Mouse (Mus musculus): Measurements from ENCODE around the gene Colq.

Colq gene

DNA sequence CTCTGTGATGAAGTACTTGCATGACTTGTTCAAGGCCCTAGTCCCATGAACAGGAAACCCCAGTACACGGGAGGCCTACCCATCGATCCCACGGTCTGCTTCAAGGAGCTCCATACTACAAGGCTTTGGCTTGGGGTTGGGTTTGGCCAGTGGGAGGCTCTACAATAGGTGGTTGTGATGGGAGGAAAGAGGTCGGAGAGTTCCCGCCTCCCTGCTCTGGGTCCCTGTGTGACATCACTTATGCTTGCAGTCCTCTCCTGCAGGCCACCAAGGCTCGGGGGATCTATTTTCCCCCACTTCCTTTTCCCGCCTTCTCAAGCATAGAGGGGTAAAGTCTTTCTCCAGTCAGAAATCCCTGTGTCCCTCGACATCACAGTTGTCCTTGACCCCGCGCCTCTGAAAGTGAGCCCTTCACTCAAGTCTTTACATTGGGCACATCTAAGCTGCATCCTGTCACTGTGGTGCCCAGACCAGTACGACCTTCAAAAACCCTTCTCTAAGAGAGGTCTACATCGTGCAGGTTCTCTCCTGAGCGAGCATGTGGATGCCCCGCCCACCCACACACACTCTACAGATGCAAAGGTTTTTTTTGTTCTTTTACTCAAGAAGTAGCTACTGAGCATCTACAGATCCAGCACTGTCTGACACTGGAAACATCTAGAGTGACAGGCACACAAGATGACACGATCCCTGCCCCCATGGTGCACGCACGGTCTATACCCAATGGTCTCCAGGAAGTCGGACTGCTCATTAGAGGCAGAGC lies 16.1 kb downstream of the Colq start:
- no peak for DNase-seq (ENCODE audit: low read depth, low spot score)

GRCm38 (mm10) chr14:31572561-31573175 lies 18.5 kb downstream of the Colq start:
- no peak for DNase-seq (ENCODE audit: low read depth, low spot score)

- DNase-seq (ENCODE audit: low read depth, low spot score) = no peak
Observed at GRCm38 (mm10) chr14:31571419-31571818, 19.7 kb downstream of the Colq start.

- DNase-seq (ENCODE audit: low read depth, low spot score) = no peak
Observed at GRCm38 (mm10) chr14:31570131-31570951, 20.8 kb downstream of the Colq start.

GRCm38 (mm10) chr14:31569151-31569631 lies 22.0 kb downstream of the Colq start:
- no peak for DNase-seq (ENCODE audit: low read depth, low spot score)

GRCm38 (mm10) chr14:31565478-31566212 lies 25.5 kb downstream of the Colq start:
- no peak for DNase-seq (ENCODE audit: low read depth, low spot score)

DNA sequence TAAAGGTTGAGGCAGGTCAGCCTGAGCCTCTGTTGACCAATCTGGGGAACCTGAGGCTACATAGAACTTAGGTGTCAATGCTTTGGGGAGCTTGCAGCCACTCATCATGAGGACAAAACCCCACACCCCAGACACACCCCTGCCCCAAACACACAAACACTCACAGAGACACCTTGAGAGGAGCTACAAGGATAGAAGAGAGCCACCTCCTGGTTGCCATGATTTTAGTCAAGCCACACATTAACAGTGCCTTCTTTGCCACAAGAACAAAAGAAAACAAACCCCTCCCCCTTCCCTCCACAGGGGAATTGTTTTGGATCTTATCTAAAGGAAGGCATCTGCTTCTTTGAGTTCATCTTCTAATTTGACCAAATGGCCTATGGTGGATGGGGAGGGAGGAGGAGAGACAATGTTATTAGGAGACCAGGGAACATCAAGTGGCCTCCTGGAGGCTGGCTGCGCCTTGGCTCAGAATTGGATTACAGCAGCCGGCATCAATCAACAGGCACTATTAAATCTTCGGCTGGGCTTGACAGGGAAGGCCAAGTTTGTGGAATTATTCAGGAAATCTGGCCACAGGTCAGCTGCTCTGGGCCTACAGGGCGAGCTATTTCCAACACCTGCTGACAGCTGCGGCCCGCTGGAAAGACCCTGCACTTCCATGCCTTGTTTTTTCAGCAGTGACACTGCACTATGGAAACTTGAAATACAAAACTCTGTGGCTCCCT lies 26.5 kb downstream of the Colq start:
- DNase-seq (ENCODE audit: low read depth, low spot score) = no peak

DNA sequence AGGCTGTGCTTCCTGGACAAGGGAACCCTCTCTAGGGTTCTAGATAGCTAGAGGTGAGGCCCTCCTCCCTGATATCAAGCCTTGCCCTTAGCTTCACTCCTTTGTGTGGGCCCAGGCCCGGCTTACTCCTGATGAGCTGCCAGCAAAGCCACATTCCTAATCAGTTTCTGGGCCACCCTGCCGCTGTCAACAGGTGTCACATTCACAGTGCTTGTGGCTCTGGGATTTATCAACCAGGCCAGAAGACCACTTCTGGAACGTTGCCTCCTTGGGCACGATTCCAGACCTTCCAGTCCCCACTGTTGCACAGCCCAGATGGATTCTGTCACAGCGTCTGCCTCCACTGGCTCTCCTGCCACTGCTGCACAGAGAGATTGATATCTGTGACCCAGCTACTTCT lies 30.3 kb downstream of the Colq start:
- DNase-seq (ENCODE audit: low read depth, low spot score) = no peak

DNA sequence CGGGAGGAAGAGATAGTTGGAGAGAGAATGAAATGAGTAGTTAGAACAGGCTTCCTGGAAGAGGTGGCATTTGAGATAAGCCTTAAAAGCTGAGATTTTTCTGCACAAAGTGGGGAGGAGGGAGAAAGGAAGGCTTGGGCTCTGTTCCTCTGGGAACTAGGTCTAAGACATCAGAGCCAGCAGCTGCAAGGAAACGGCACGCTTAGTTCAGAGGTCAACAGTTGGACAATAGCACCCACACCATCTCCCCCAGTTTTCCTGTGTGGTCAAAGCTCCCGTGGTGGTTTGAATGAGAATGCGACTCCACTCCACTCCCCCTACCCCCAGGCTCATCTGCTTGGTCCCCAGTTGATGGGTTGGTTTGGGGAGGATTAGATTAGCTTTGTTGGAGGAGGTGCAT lies 31.9 kb downstream of the Colq start:
- DNase-seq (ENCODE audit: low read depth, low spot score) = no peak

GRCm38 (mm10) chr14:31557784-31558183 lies 33.4 kb downstream of the Colq start:
- DNase-seq (ENCODE audit: low read depth, low spot score) = no peak

DNA sequence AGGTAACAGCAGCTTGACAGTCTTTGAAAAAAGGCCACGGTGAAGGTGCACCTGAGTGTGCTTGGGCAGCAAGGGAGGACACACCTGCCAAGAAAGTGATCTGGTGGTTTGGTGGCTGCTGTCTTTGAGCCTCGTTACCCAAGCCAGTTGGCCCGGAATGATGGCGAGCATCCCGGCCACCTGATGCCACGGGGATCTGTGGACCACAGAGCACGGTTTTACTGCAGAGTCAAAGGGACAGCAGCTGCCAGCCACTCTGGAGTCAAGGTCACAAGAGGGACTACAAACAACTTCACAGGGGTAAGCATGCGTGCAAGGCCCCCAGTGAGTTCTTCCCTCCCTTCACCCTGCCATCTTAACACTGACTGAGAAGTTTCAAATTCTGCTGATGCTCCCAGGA lies 33.9 kb downstream of the Colq start:
- DNase-seq (ENCODE audit: low read depth, low spot score) = no peak

DNA sequence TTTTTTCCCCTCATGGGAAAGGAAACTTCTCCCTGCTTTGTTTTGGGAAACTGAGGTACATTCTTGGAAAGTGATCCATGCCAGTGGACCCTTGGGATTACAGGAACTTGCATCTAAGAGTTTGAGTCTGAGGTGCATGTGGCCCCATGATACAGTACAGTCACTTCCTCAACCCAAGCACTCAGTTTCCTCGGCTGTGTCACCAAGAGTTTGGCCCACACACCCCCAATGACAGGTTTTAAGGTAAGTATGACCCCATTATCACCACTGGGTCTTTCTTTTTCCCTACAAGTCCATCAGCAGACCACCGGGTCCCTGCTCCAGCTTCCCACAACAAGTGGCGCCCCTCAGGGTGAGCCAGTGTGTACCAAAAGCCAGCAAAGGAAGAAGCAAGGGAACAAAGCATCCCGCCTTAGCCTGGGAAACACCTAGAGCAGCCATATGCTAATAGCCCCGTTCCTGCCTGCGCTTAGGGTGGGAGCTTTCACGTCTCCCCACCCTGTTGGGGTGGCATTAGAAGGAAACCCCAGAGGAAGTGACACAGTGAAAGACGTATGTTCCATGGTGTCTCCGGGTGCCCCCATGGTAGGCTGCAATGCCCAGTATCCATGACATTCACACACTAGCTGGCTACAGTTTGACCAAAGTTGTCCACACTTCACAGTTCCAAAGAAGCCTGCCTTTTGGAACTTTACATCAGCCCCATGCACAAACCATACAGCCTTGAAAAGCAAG lies 34.5 kb downstream of the Colq start:
- no peak for DNase-seq (ENCODE audit: low read depth, low spot score)

DNA sequence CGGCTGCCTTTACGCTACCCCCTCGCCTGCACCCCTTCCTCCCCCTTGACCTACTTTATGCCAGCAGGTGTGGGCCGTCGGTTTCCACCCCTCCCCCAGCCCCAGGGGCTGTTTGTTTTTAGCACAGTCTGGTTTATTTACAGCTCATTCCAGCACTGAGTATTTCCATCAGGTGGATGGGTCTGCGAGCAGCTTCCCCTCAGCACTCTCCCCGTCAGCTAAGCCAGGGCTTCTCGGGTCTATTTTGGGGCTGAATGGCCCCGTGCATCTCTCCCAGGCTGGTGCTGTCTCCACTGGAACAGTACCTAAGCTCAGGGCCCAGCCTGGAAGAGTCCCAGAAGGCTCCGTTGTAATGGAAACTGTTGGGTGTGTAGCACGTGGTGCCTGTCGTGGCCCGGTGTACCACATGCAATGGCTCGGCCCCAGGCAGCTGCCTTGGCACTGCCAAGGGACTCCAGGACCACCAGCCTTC lies 35.1 kb downstream of the Colq start:
- no peak for DNase-seq (ENCODE audit: low read depth, low spot score)

GRCm38 (mm10) chr14:31555021-31555420 lies 36.1 kb downstream of the Colq start:
- no peak for DNase-seq (ENCODE audit: low read depth, low spot score)

GRCm38 (mm10) chr14:31543885-31544442 lies 47.2 kb downstream of the Colq start:
- no peak for DNase-seq (ENCODE audit: low read depth, low spot score)

DNA sequence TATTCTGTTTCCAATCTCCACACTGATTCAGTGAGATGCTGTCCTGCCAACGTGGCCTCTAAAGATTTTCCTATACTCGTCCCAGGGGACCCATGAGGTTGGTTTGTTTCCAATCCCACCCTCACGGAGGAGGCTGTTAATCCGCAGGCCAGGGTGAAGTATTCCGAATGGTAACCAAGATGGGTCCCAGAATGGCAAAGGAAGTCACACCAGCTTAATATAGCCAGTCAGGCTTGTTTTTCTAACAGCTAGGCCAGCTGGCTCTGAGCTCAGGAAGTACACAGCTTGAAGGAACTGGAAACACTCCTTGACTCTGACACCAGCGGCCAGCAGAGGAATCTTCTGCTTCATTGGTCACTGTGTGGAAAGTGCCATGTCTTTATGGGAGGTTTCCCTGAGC lies 53.8 kb downstream of the Colq start:
- no peak for DNase-seq (ENCODE audit: low read depth, low spot score)

DNA sequence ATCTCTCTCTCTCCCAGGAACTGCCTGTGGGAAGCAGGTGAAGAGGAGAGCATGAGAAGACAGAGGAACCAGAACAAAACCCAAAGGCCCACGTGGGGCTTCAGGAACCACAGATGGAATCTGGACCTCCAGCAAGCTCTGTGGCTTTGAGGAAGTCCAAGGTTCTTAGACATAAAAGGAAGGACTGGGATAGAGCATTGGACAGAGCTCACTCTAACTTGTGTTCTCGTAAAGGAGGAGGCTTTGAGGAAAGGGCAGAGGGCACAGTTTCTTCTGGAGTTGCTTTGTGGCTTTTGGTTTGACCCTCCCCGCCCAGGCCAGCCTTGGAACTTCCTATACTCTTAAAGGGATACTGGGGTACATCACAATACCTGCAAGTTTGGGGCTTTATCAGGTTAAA lies 58.5 kb downstream of the Colq start:
- DNase-seq (ENCODE audit: low read depth, low spot score) = no peak

- DNase-seq (ENCODE audit: low read depth, low spot score) = no peak
Observed at GRCm38 (mm10) chr14:31531506-31532148, 59.5 kb downstream of the Colq start.

DNA sequence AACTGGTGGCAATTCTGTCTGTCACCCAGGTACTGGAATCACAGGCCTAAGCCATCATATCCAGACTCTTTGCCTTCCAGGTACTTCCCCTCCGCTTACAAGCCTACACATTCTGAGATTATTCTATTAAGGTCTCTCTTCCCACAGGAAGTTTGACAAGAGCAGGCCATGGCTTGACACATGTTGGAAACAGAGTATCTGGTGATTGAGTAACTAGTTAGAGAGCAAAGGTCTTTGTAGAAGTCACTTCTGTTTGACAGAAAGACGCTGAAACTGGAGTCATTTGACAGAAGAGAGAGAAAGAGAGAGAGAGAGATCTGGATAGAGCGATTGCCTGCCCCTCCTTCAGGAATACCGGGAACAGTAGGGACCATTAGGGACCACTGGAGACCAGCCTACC lies 60.3 kb downstream of the Colq start:
- no peak for DNase-seq (ENCODE audit: low read depth, low spot score)
